Mouse (Mus musculus): Measurements from ENCODE around the gene AU040320. TPM values are rescaled to one million over a fixed set of nuclear protein-coding genes. Genes with fewer than 3 reads are reported as not detected.

Gene AU040320
- total RNA-seq, 2 experiments from 2014 or later, result 54.6 to 57.3 TPM

DNA sequence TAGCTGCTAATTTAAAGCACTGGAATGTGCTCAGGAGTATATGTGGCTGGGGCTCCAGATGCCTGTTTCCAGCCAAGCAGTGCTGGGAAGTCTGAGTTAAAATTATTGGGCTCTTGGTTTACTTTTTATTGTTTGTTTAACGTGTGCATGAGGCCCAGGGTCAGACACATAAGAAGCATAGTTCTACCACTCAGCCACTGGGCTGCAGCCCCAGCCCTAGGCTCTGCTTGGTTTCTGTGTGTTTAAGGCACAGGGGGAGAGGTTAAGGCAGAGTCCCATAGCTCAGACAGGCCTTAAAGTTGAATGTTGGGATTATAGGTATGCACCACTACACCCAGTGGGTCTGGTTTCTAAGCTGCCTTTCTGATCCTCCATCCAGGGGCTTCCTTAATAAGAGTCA, 21.8 kb downstream of the AU040320 start:
- no peak for DNase-seq (ENCODE audit: extremely low spot score in 1 of 2, low spot score in 2 of 2)
- intact Hi-C loops (cut with DNase I), result no loop called here

DNA sequence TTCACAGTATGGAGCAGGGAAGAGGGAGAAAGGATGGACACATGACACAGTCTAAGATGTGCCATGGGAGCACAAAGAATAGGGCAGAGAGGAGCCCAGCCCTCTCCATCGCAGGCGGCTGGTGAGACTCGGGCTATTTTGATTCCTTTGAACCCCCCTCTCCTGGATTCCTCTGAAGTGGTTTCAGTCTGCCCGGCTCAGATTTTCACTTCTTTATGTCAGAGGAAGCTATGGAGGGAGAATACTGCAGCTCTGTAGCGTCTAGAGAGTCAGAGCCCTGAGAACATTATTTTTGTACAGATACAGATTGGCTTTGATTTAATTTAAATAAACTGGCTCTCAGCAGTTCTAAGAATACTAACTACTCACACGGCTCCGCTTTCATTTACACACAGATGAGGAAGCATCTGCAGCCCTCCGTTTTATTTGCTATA, 25.8 kb downstream of the AU040320 start:
- no peak for DNase-seq (ENCODE audit: extremely low spot score in 1 of 2, low spot score in 2 of 2)
- intact Hi-C loops (cut with DNase I), result no loop called here

DNA sequence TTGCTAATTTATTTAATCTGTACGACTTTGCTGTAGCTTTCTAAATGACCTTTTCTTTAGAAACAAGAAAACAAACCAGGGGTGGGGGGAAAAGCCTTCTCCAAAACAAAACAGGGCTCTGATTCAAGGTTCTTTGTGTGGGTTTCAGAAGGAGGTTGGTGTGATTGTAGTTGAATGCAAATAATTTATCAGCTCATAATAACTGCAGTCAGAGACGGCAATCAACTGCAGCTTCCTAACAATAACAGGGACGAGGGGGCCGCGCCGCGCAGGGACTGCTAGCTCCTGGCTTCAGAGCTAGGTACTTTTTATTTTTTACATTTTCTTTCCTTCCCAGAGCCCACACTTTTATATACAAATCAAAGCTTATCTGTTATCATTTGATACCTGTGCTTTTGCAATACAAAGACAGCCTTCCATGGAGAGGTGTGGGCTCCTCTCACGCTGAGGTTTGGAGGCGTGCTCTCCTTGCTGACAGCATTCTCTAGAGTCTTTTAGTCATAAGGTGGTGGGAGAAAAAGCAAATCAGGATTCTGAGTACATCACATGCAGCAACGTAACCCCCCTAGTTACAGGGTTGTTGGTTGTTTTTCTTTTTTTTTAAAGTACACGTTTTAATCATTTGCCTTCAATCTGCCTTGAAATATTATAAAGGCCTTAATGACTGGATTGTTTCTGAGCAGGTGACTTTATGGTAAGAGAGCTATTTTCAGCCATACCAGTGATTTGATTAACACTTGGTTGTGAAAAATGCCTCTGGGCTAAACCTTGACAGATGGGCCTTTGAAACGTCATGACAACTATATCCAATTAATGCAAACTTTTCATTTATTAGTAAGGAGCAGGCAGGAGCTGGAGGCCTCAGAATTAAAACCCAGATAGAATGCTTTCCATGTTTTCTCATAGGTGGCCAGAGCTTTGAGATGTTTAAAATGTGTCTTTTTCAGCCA, 26.8 kb downstream of the AU040320 start:
- intact Hi-C loops (cut with DNase I), result no loop called here
- no peak for DNase-seq (ENCODE audit: extremely low spot score in 1 of 2, low spot score in 2 of 2)

DNA sequence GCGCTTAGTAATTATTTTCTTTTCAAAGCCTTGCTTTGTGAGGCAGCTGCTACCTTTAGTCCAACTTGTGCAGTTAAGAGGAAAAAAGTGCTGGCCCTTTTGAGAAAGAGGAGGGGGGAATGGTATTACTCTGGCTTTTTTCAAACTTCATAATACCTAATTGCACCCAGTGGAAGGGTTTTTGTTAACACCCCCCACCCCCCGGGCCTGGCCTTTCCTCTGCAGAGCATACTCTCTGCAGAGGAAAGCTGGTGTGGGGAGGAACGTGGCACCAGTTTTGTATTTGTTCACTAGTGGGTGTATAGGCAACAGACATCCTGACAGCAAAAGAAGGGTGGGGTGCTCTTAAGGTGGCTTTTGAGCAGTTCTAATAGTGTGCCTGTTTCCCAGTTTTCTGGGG, 28.5 kb downstream of the AU040320 start:
- intact Hi-C loops (cut with DNase I), result no loop called here
- DNase-seq (ENCODE audit: extremely low spot score in 1 of 2, low spot score in 2 of 2), result no peak

DNA sequence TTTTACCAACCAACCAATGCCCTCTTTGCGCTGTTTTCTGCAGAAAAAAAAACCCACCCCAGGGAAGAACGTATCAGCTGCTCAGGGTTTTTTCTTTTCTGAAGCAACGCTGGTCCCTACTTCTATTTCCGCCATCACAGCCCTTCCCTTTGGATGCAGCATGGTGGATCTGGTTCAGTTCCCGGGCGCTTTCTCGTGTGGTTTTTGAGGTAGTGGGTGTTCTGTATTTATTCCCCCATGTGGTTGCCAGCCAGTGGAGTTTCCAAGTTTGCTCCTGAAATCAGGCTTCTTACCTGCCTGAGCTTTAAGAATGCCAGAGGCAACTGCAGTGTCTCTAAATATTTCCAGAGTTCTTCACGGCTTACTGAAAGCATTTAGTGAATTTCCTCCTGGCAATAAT, 29.2 kb downstream of the AU040320 start:
- peak; percentile 31 to 52 for DNase-seq (ENCODE audit: extremely low spot score in 1 of 2, low spot score in 2 of 2)
- intact Hi-C loops (cut with DNase I), result no loop called here

DNA sequence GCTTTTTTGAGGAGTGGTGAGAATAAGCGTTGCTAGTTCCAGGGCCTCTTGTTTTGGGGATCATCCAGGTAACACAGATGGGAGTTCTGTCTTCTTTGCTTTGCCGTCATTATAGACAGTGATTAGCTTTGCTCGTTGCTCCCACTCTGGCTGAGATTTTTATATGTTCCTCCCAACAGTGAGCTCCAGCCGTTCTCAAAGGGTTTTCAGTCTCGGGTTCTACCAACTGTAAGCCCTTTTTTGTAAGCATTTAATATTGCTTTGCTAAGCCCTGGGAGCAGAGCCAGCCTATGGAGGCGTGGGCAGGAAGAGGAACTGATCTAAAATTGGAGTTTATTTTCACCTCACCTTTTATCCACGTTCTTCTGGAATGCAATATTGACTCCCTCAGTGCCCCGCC, 29.7 kb downstream of the AU040320 start:
- DNase-seq (ENCODE audit: extremely low spot score in 1 of 2, low spot score in 2 of 2), result peak; percentile 40 to 56
- intact Hi-C loops (cut with DNase I), result no loop called here

DNA sequence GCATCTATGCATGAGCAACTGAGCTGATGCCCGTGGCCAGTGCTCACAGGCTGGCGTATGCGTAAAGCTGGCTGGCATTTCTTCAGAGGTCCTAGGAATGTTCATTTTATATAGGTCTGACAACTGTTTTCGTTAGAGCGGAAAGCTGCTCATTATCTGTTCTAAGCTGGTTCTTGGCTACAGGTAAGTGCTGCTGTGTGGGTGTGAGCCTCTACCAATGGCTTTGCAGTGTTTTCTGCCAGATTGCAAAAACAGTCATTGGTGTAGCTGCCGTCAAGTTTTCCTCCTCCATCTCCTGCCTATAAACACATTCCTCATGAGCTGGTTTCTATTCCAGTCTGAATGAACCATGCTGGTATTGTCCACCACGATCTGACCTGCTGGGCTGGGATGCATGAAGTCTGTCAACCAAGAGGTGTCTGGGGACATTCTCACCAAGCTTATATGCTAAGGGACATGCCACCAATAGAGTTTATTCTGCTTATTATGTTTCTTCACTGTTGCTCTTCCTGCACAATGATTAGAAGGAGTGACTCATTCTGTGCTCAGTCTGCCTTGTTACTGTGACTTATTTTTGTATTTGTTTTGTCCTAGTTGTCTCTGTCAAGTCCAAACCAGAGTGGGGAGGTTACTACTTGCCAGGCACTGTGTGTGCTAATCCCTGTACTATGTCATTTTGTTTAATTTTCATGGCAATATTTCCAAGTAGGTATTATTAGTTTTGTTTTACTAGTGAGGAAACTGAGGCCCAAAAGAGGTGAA, 39.2 kb downstream of the AU040320 start:
- intact Hi-C loops (cut with DNase I), result no loop called here
- DNase-seq (ENCODE audit: extremely low spot score in 1 of 2, low spot score in 2 of 2), result no peak

DNA sequence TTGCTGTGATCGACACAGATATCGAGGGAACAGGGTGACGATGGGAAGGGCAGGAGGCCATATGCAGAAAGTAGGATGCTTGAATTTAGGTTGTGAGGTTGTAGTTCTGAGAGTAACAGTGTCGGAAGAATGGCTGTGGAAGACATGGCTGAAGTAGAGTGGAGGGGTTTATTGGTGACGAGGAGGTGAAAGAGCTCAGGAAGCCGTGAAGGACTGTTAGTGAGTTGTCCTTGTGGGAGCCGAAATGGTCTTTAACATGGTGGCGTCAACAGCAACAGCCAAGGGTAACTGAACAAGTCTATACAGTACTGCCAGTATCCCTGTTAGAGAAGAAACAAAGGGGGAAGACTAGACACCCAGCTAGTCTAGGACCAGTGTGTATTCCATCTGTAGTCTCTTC, 48.8 kb downstream of the AU040320 start:
- DNase-seq (ENCODE audit: extremely low spot score in 1 of 2, low spot score in 2 of 2), result no peak
- intact Hi-C loops (cut with DNase I), result no loop called here

DNA sequence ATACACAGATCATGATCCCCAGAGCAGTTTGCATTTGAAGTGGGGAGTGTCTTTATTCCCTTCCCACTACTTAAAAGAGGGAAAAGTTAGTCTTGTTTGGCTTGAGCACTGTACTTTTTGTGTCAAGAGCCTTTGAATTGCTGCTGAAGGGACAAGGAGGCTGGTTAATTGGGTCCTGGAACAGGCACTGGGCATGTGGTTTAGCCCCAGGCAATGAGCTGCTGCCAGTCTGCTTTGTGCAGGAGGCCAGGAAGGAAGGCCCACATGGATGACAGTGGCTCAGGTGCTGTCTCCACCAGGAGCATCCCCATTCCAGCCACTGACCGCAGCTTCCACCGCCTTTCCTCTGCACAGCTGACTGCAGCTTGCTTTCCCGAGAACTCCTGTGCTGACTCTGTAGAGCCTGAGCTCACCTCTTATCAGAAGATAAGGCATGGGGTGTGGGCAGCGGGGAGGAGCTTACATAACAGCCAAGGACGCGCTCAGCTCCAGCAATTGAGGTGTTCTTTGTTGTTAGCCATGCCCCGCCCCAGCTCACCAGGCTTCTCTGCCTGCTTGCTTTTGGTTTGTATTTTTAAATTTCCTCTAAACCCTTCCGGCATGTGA, 50.0 kb downstream of the AU040320 start:
- DNase-seq (ENCODE audit: extremely low spot score in 1 of 2, low spot score in 2 of 2), result no peak
- intact Hi-C loops (cut with DNase I), result no loop called here

DNA sequence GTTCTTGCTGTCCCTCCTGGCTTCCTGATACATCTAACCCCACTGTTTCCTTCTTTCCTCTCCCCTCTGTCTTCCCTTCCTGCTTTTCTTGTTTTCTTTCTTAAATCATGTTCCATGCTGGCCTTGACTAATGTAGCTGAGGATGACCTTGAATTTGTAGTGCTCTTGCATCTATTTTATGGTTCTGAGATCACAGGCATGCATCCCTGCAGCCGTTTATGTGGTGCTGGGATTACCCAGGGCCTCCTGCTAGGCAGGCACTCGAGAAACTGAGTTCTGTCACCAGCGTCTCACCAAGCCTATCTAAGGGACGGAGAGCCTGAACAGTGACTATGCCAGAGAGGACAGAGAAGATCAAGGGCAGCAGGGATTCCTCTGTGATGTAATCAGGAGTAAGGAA, 52.4 kb downstream of the AU040320 start:
- intact Hi-C loops (cut with DNase I), result no loop called here
- no peak for DNase-seq (ENCODE audit: extremely low spot score in 1 of 2, low spot score in 2 of 2)

DNA sequence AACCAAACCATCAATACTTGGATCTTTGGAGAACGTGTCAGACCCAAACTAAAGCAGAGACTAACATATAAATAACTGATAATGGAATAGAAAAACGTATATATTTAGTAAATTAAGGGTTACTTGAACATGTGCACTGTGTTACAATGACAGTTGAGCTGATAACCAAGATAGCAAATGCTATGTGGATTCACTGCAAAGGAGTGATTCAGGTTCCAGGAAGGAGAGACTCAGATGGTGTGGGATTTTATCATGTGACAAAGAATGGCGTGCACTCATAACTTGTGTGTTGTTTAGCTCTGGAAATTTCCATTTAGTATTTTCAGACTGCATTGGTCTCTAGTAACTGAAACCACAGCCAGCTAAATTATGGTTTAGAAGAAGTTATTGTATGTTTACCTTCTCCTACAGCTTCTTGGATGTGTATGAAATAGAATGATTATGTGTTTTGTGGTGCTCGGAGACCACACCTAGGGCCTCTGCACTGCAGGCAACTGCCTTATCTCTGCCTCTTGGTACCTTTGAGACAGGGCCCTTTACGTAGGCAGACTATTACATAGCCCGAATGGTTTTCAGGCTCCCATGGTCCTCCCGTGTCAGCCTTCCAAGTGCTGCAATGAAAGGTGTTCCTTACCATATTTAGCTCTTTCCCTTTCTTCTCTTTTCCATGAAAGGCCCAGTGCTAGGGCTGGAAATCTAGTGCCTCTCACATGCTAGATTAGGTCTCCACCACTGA, 53.5 kb downstream of the AU040320 start:
- DNase-seq (ENCODE audit: extremely low spot score in 1 of 2, low spot score in 2 of 2), result no peak
- intact Hi-C loops (cut with DNase I), result no loop called here

DNA sequence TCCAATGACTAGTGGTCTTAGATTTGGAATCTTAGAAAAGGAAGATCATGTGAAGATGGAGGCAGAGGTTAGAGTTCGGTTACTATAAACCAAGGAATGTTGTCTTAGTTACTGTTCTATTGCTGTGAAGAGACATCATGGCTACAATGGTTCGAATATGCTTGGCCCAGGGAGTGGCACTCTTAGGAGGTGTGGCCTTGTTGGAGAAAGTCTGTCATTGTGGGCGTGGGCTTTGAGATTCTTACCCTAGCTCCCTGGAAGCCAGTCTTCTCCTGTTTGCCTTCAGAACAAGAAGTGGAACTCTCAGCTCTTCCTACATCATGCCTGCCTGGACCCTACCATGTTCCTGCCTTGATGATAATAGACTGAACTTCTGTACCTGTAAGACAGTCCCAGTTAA, 57.2 kb downstream of the AU040320 start:
- intact Hi-C loops (cut with DNase I), result no loop called here
- no peak for DNase-seq (ENCODE audit: extremely low spot score in 1 of 2, low spot score in 2 of 2)

DNA sequence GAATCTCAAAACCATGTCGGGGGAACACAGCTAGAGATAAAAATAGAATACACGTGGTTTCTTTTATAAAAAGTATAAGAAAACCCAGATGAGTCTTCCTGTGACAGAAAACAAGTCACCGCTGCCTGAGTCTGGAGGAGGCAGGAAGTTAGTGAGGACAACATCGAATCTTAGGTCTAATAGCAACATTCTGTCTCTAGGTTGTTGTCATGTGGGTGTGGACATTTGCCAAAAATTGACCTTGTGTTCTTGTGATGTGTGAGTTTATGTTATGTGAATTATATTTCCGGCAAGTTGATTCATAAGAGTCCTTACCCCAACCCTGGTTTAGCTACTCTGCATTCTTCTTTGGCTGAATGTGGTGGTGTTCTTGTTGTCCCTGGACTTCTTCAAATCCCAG, 59.9 kb downstream of the AU040320 start:
- no peak for DNase-seq (ENCODE audit: extremely low spot score in 1 of 2, low spot score in 2 of 2)
- intact Hi-C loops (cut with DNase I), result no loop called here

DNA sequence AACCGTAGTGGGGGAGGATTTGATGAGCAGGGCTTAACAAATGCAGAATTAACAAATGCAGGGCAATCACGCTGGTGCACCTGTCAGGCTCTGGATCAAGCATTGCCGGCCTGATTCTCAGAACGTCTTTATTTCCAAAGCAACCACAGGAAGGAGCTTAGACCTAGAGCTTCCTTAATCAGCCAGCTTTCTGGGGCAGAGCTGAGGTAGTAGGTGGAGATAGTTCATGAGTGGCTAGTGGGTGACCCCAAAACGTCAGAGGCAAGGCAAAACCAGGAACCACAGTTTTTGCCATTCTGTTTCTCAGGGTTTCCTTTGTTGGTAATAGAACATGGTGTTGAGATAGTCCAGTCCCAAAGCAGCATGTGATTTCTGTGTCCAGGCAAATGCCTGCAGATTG, 61.5 kb downstream of the AU040320 start:
- intact Hi-C loops (cut with DNase I), result no loop called here
- DNase-seq (ENCODE audit: extremely low spot score in 1 of 2, low spot score in 2 of 2), result no peak

DNA sequence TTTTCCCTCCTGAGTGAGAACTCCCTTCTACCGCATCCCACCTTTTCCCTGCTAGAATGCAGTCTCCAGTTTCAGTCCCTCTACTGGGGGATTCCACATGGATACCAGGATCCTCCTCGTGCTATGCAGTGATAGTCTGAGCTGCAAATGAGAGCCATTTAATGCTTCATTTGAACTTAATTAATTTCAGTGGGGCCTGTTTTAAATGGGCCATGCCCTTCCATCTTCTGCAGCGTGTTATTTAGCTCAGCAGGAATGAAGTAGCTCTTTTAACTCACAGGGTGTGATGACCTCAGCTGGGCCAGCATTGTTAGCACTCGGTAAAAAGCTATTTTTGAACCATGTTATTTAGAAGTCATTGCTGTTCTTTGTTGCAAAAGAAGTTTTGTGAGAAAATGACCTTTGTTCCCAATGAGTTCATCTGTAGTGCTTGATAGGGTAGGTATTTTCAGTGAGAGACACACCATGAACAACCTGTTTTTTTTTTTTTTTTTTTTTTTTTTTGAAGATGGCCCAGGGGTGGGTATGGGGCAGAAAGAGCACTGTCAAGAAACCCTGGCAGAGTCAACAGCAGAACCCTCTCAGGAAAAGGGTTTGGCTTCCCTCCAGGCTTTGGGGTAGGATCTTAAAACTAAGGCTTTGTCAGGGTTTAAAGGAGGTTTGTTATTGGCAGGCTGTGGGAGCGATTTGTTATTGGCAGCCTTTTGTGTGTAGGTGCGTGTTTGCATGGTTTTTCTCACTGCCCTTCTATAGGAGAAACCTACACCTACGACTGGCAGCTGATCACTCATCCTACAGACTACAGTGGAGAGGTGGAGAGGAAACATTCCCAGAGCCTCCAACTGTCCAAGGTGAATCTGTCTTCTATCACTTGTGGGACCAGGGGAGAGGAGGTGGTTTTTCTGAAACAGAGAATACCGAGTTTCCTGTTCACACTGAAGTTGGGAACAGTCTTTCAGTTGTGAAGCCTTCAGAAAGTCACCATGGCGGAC, 69.8 kb downstream of the AU040320 start:
- intact Hi-C loops (cut with DNase I), result no loop called here
- DNase-seq (ENCODE audit: extremely low spot score in 1 of 2, low spot score in 2 of 2), result no peak

DNA sequence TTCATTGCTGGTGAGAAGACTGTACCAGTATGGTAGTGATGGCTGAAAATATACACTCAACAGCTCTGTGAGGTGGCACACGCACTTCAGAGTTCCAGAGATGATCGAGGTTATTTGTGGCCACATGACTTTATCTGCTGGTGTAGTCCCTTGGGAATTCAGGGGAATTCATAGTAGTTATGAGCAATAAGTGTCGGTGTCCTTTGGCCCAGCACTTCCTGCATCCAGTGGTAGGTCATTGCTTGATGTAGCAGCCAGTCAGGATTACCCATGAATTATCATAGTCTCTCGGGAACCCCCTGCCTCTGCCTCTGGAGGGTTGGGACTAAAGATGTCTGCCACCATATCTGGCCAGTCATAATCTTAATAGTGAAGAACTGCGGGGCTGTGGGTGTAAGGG, 70.6 kb downstream of the AU040320 start:
- intact Hi-C loops (cut with DNase I), result no loop called here
- no peak for DNase-seq (ENCODE audit: extremely low spot score in 1 of 2, low spot score in 2 of 2)

DNA sequence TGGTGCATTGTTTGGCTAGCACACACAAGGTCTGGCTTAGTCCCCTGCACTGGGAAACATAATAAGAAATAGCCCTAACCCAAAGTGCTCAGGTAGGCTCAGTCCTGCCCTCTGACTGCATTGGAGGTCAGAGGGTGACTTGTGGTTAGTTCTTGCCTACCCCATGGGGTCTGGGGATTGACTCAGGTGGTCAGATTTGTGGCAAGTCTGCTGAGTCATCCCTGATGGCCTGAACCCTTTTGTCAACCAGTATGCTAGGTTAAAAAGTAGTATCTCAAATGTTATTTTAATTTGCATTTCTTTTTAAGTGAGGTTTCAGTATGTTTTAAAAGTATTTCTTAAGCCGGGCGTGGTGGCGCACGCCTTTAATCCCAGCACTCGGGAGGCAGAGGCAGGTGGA, 77.8 kb downstream of the AU040320 start:
- intact Hi-C loops (cut with DNase I), result loop anchor here (10.0 kb wide), 1 partner anchor 276 kb away; the partner anchor contains the start of gene Clspn
- no peak for DNase-seq (ENCODE audit: extremely low spot score in 1 of 2, low spot score in 2 of 2)

DNA sequence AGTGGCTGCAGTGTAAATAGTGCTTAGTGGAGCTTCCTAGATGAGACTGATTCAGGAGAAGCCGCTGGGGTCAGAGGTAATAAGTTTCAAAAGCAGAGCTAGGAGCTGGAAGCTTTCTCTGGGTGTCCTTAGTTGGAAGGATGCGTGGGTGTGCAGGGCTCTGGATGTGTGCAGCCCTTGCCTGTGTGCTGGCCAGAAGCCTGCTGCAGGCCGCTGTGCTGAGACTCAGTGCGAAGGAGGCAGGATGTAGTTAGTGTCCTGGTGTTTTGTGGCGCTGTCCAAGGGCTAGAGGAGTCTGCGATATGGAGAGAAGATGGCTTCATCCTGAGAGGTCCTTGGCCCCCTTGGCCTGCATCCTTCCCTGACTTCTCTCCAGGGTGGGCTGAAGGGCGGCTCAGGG, 85.5 kb downstream of the AU040320 start:
- intact Hi-C loops (cut with DNase I), result loop anchor here (5.0 to 10.0 kb wide), 2 partner anchors 236 to 284 kb away; partner anchors contain the start of gene Clspn
- no peak for DNase-seq (ENCODE audit: extremely low spot score in 1 of 2, low spot score in 2 of 2)

Data from left cerebral cortex, postnatal 10 days (tissue).